Mouse (Mus musculus) adrenal gland, postnatal 36 days (tissue): ENCODE measurements around the gene Map3k7. TPM values are rescaled to one million over a fixed set of nuclear protein-coding genes. Genes with fewer than 3 reads are reported as not detected.
"Not testable (repeated sequence)": the region's sequence is repeated elsewhere in the genome, so short reads cannot be mapped to it uniquely, and the experiment has no call there.

ENCODE experiments used
- DNase-seq, 2 experiments: peaks; one replicate each; pipeline ENCODE4 v3.0.0; 2021; ENCODE audit warnings: mixed read lengths in 1 of 2
- total RNA-seq, 2 experiments: library from RNA; stranded (reverse); gene quantifications; 2 replicates each; pipeline ENCODE4 v1.2.3; 2021

Map3k7 gene
- total RNA-seq, 2 experiments from 2014 or later = 47.2 to 50.9 TPM

DNA sequence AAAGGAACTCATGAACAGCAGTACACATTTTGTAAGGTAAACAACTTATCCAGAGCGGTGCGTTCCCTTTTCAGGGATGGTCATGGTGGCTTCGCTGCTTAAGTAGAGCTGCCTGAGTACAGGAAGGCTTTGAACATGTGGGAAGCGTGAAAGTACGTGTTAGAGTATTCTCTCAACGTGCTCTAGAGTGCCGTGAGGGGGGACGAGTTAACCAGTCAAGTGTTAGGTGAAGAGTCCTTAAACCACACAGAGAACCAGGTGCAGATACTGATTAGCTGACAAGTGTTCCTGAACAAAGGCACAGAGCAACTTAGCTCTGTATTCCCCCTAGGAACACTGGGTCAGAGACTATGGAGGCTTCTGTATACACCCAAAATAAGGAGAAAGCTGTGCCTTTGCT is 18.0 kb downstream of the Map3k7 start:
- no peak for DNase-seq

DNA sequence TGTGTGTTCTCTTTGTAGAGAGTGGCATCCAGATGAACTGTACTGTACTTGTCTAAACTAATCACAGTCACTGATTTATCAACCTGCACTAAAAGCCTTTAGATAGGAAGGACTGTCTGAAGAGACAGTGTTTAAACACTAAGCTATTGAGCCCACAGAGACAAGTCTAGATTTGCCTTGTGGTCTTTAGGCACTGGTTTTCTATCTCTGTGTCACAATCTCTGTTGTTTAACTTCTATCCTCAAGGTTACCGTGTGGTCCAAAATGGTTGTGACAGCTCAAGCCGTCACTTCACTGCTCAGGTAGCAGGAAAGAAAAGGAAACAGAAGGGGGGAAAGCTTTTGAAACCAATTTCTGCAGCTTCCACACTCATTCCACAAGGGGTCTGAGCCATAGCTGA is 29.5 kb downstream of the Map3k7 start:
- DNase-seq = no peak

DNA sequence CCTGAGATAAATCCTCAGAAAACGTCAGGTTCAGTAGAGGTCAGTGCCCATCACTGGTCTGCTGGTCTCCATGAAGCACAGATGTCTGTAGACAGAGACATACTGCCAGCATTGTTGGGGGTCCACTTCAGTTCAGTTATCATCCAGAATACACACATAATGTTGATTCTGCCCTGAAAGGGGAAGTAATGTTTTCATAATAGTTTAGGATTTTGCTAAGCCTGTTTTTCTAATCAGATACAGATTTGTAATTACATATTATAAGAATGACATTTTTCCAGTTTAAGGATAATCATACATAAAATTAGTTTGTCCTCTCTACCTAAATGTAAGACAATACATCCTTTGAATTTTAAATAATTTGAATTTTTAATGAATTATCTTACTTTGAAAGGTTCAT is 30.0 kb downstream of the Map3k7 start:
- no peak for DNase-seq

DNA sequence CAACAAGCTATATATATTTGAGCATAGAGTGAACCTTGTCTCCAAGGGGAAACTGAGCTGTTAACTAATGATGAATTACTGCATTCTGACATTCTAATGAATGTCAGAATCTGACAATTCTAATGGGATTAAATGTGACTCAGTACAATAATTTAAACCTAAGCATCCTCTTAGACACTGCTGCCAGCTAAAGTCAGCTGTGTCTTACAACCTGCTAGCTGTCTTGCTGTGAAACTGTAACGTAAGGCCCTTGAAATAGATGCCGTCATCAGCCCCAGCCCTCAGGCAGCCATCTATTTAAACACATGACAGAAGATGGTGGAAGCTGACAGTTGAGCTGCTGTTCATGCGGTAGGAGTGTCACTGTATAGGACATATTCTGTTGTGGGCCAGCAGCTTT is 37.6 kb downstream of the Map3k7 start:
- DNase-seq = no peak

GRCm38 (mm10) chr4:32004773-32005591 is 41.1 kb downstream of the Map3k7 start:
- DNase-seq = no peak

GRCm38 (mm10) chr4:32007174-32007573 is 43.3 kb downstream of the Map3k7 start:
- DNase-seq = no peak

- DNase-seq = no peak
These were observed 44.2 kb downstream of the Map3k7 start for GRCm38 (mm10) chr4:32008095-32008494.

DNA sequence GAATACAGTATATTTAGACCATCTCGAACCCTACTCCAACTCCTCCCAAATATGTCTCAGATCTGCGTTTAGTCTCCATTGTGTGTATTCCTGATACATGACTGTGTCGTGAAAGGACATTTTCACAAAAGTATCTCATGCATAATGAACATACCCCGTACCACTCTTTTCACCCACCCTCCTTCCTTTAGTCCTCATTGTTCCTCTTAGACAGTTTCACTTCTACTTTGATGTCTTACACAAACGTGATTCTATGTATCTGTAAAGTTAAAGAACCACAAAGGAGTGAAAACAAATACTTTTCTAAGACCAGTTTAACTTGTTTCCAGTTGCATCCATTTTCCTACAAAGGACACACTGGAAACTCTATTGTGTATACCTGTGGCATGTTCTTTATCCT is 46.9 kb downstream of the Map3k7 start:
- no peak for DNase-seq

- DNase-seq = no peak
These were observed 47.5 kb downstream of the Map3k7 start for GRCm38 (mm10) chr4:32011218-32011973.

GRCm38 (mm10) chr4:32021131-32021530 is 57.2 kb downstream of the Map3k7 start:
- no peak for DNase-seq

DNA sequence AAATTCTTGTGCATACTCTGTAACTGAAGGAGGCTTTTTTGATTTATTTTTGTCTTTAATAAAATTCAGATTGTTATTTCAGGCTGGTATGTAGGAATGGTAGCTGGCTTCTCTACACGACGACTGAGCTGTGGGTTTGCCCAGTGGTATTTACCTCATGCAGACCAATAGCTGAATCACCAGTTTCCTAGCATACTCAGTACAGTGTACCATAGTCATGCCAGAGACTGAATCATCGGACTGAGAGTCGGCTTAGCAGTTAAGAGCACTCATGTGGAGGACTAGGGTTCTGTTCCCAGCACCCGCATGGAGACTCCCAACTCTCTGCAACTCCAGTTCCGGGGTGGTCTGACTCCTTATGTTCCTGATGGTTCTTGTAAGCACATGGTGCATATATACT is 58.4 kb downstream of the Map3k7 start:
- no peak for DNase-seq

- not testable (repeated sequence) for DNase-seq
These were observed 60.3 kb downstream of the Map3k7 start for GRCm38 (mm10) chr4:32024170-32024569.

- no peak for DNase-seq
These were observed 61.2 kb downstream of the Map3k7 start for GRCm38 (mm10) chr4:32025105-32025504.

DNA sequence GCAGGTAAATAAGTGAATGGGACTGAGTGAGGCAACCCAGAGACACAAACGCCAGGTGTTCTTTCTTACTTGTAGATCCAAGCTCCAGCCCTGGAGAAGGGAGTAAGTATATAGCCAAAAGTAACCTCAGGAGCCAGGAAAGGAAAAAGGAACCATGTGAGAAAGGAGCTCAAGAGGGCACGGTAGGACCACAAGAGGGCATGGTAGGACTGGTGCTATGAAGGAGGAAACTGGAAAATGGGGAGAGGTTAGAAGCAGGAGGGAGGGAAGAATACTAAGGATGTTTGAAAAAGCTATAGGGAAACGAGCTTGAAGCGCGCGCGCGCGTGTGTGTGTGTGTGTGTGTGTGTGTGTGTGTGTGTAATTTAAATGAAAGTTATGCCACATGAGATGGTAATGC is 63.2 kb downstream of the Map3k7 start:
- DNase-seq = no peak

GRCm38 (mm10) chr4:32037267-32037666 is 73.4 kb downstream of the Map3k7 start:
- DNase-seq = no peak

DNA sequence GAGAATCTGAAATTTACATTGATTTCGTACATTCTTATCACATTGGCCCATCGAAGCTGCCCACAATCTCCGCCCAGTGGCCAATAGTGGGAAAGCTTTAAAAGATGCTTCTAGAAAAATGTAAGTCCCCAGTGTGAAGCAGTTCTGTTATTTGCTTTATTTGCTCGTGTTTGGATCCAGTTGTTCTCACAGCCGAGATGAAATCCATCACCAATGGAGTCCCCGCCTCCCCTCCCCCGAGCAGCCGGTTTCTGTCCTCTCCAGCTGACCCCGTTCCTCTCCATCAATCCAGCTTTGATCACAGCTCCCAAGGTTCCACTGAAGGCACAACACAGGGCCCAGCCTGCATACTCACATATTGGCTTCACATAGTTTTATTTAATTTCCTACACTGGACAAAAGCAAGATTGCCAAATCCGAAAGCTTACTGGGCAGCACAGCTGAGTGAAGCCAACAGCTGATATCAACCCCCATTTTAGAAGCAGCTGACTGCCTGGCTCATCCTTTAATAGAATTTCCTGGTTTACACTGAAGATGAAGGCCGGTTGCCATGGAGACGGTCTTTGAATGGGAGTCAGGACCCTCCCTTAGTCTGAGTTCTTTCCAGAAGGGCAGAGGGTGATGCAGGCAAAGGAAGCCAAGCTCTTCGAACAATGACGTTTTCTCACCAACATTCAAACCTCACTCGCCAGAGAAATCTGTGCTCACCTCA is 78.0 kb downstream of the Map3k7 start:
- DNase-seq = no peak

GRCm38 (mm10) chr4:32045234-32045633 is 81.3 kb downstream of the Map3k7 start:
- no peak for DNase-seq

GRCm38 (mm10) chr4:32049824-32050223 is 85.9 kb downstream of the Map3k7 start:
- DNase-seq = no peak

- no peak for DNase-seq
These were observed 89.3 kb downstream of the Map3k7 start for GRCm38 (mm10) chr4:32053171-32053570.

GRCm38 (mm10) chr4:32055151-32056052 is 91.5 kb downstream of the Map3k7 start:
- peak; percentile 82 to 83 for DNase-seq

GRCm38 (mm10) chr4:32056441-32056840 is 92.5 kb downstream of the Map3k7 start:
- no peak for DNase-seq

GRCm38 (mm10) chr4:32057102-32057501 is 93.2 kb downstream of the Map3k7 start:
- no peak for DNase-seq
